Mouse (Mus musculus) heart, postnatal 14 days (tissue): ENCODE data around the gene Prr29. TPM values are rescaled to one million over a fixed set of nuclear protein-coding genes. Genes with fewer than 3 reads are reported as not detected.
A peak's percentile ranks its signal among the peaks of the same experiment; 100 is the strongest.
"Not testable (repeated sequence)": the region's sequence is repeated elsewhere in the genome, so short reads cannot be mapped to it uniquely, and the experiment has no call there.

Experiments used
- DNase-seq, 2 experiments: peaks; one replicate each; pipeline ENCODE4 v3.0.0; 2021 to 2022
- intact Hi-C: fragments of 180-260 bp; cut with DNase I; formaldehyde crosslinking; loops from one replicate; pipeline ENCODE4 v1.15.1; 2025
- total RNA-seq, 2 experiments: library from RNA; stranded (reverse); gene quantifications; 2 replicates each; pipeline ENCODE4 v1.2.3; 2021

Prr29 gene
- total RNA-seq, 2 experiments from 2014 or later: 1.0 to 1.7 TPM

- no peak for DNase-seq
- intact Hi-C loops: loop anchor here (1.0 to 2.0 kb wide), 3 partner anchors 26 to 90 kb away; no protein-coding TSS in a partner anchor
Observed at GRCm38 (mm10) chr11:106392597-106393330, 27.5 kb downstream of the Prr29 start.

- no peak for DNase-seq
- intact Hi-C loops: loop anchor here (2.0 kb wide), 2 partner anchors 26 to 64 kb away; no protein-coding TSS in a partner anchor
Observed at GRCm38 (mm10) chr11:106393331-106393616, 28.0 kb downstream of the Prr29 start.

- intact Hi-C loops, DNase-seq: not testable (repeated sequence)
Observed at GRCm38 (mm10) chr11:106394055-106394454, 28.8 kb downstream of the Prr29 start.

GRCm38 (mm10) chr11:106397656-106398055 lies 32.4 kb downstream of the Prr29 start:
- intact Hi-C loops: no loop called here
- DNase-seq: no peak

- DNase-seq: no peak
- intact Hi-C loops: no loop called here
Observed at GRCm38 (mm10) chr11:106398481-106398880, 33.2 kb downstream of the Prr29 start.

GRCm38 (mm10) chr11:106410011-106410410 lies 44.7 kb downstream of the Prr29 start:
- intact Hi-C loops: no loop called here
- no peak for DNase-seq

GRCm38 (mm10) chr11:106410507-106410906 lies 45.2 kb downstream of the Prr29 start:
- no peak for DNase-seq
- intact Hi-C loops: no loop called here

- intact Hi-C loops: no loop called here
Observed at GRCm38 (mm10) chr11:106411157-106411556, 45.9 kb downstream of the Prr29 start.

GRCm38 (mm10) chr11:106412641-106413360 lies 47.5 kb downstream of the Prr29 start:
- no peak for DNase-seq
- intact Hi-C loops: no loop called here

More at GRCm38 (mm10) chr11:106411157-106411556, 45.9 kb downstream of the Prr29 start:
- DNase-seq: no peak

GRCm38 (mm10) chr11:106416331-106416730 lies 51.1 kb downstream of the Prr29 start:
- no peak for DNase-seq
- intact Hi-C loops: loop anchor here (5.0 kb wide), 1 partner anchor 336 kb away; the partner anchor contains the start of genes Milr1 and Pecam1

GRCm38 (mm10) chr11:106417860-106418259 lies 52.6 kb downstream of the Prr29 start:
- no peak for DNase-seq
- intact Hi-C loops: loop anchor here (1.0 to 5.0 kb wide), 3 partner anchors 73 to 334 kb away; partner anchors contain the start of genes Milr1 and Pecam1

GRCm38 (mm10) chr11:106418622-106419196 lies 53.4 kb downstream of the Prr29 start:
- intact Hi-C loops: loop anchor here (1.0 to 5.0 kb wide), 3 partner anchors 73 to 334 kb away; partner anchors contain the start of genes Milr1 and Pecam1
- peak; percentile 84 to 87 for DNase-seq

GRCm38 (mm10) chr11:106419262-106420102 lies 54.2 kb downstream of the Prr29 start:
- DNase-seq: no peak
- intact Hi-C loops: loop anchor here (2.0 to 5.0 kb wide), 2 partner anchors 207 to 333 kb away; partner anchors contain the start of genes Milr1 and Pecam1

GRCm38 (mm10) chr11:106425201-106425600 lies 59.9 kb downstream of the Prr29 start:
- intact Hi-C loops: no loop called here
- no peak for DNase-seq

- intact Hi-C loops: no loop called here
- DNase-seq: no peak
Observed at GRCm38 (mm10) chr11:106426447-106426846, 61.2 kb downstream of the Prr29 start.

Other genes with a start within 250 kb of the Prr29 start
- gene Gm10840, start 204.6 kb upstream of the Prr29 start, total RNA-seq: not detected
- gene Limd2, start 204.6 kb upstream of the Prr29 start, total RNA-seq: 10 to 100 TPM in 1 of 2 experiments, 1 to 10 TPM in 1; 9.7 to 19.3 TPM
- gene Strada, start 163.3 kb upstream of the Prr29 start, total RNA-seq: 1 to 10 TPM; 8.7 TPM
- 10 to 100 TPM; 74.4 to 76.0 TPM for gene Ccdc47, start 149.1 kb upstream of the Prr29 start, total RNA-seq
- 10 to 100 TPM; 29.2 to 30.0 TPM for gene Ddx42, start 148.5 kb upstream of the Prr29 start, total RNA-seq
- 10 to 100 TPM; 19.3 to 21.4 TPM for gene Ftsj3, start 109.4 kb upstream of the Prr29 start, total RNA-seq
- 100 to 1,000 TPM in 1 of 2 experiments, 10 to 100 TPM in 1; 99.9 to 105 TPM for gene Psmc5, start 109.3 kb upstream of the Prr29 start, total RNA-seq
- 10 to 100 TPM; 28.7 to 30.8 TPM for gene Smarcd2, start 92.5 kb upstream of the Prr29 start, total RNA-seq
- gene Tcam1, start 88.8 kb upstream of the Prr29 start, total RNA-seq: under 1 TPM in 1 of 2 experiments, not detected in 1; 0.07 TPM
- gene Gh, start 63.6 kb upstream of the Prr29 start, total RNA-seq: not detected
- 1 to 10 TPM; 1.8 to 2.0 TPM for gene Cd79b, start 50.7 kb upstream of the Prr29 start, total RNA-seq
- 1 to 10 TPM; 6.8 to 7.9 TPM for gene Scn4a, start 12.2 kb upstream of the Prr29 start, total RNA-seq
- gene Icam2, start 22.6 kb downstream of the Prr29 start, total RNA-seq: 10 to 100 TPM; 44.1 to 44.7 TPM
- gene Ern1, start 122.4 kb downstream of the Prr29 start, total RNA-seq: 10 to 100 TPM in 1 of 2 experiments, 1 to 10 TPM in 1; 9.9 to 10.9 TPM
- gene Tex2, start 248.0 kb downstream of the Prr29 start, total RNA-seq: 10 to 100 TPM; 38.2 to 39.2 TPM